Mouse (Mus musculus) hindbrain, postnatal 0 days (tissue): ENCODE measurements around the gene Ubtd2. TPM values are rescaled to one million over a fixed set of nuclear protein-coding genes. Genes with fewer than 3 reads are reported as not detected.

ENCODE experiments used
- ATAC-seq: fragments of 200-750 bp; cut with Nextera tagmentation; 2 replicates; pipeline ENCODE4 v1.8.0; 2017; ENCODE audit warnings: mild to moderate bottlenecking, moderate TSS enrichment, moderate library complexity
- DNase-seq: peaks from one replicate; pipeline ENCODE4 v3.0.0-alpha.2; 2015; ENCODE audit warnings: low spot score
- H3K27ac ChIP-seq: fragments of 300-500 bp; sonication (generic); 2 replicates; pipeline ENCODE4 v1.5.1; 2014; ENCODE audit warnings: mild to moderate bottlenecking
- H3K27me3 ChIP-seq: fragments of 300-500 bp; sonication (generic); 2 replicates; pipeline ENCODE4 v1.6.1; 2014; ENCODE audit warnings: low read length, mixed read lengths; ENCODE audit not compliant: insufficient read depth
- H3K36me3 ChIP-seq: fragments of 300-500 bp; sonication (generic); 2 replicates; pipeline ENCODE4 v1.6.1; 2014; ENCODE audit warnings: low read length, mixed read lengths; ENCODE audit not compliant: insufficient read depth
- H3K4me1 ChIP-seq: fragments of 300-500 bp; sonication (generic); 2 replicates; pipeline ENCODE4 v1.6.1; 2014; ENCODE audit warnings: antibody characterized with exemption, low read length, mixed read lengths; ENCODE audit not compliant: insufficient read depth
- H3K4me2 ChIP-seq: fragments of 300-500 bp; sonication (generic); 2 replicates; pipeline ENCODE4 v1.6.1; 2014; ENCODE audit warnings: low read depth, mild to moderate bottlenecking, low read length, moderate library complexity, mixed read lengths
- H3K4me3 ChIP-seq: fragments of 300-500 bp; sonication (generic); 2 replicates; pipeline ENCODE4 v1.5.1; 2014; ENCODE audit warnings: low read length
- H3K9ac ChIP-seq: fragments of 300-500 bp; sonication (generic); replicated peaks from 2 replicates; pipeline ENCODE4 v1.6.1; 2014; ENCODE audit warnings: mild to moderate bottlenecking, low read length, moderate library complexity, mixed read lengths
- H3K9me3 ChIP-seq: fragments of 300-500 bp; sonication (generic); 2 replicates; pipeline ENCODE4 v1.6.1; 2016; ENCODE audit warnings: low read length, mixed read lengths
- CTCF ChIP-seq: IDR thresholded peaks from 2 replicates; pipeline ENCODE4 v1.5.1; 2016; ENCODE audit warnings: antibody characterized with exemption, control low read depth, low read depth
- WGBS: fragments of 180-500 bp; shearing (Covaris S2); extraction: QIAGEN DNeasy Blood & Tissue Kit; methylation state at CpG from one replicate; pipeline ENCODE4 v1.1.7; 2014; 5-methylcytosine and 5-hydroxymethylcytosine counted together
- polyA plus RNA-seq: library from polyadenylated mRNA; unstranded; fragments of >200 nt; fragmentation: Nextera tagmentation; extraction: Ambion mirVana; gene quantifications from 2 replicates; pipeline ENCODE4 v1.2.1, GENCODE M21; 2015
- total RNA-seq: library from RNA; depleted of rRNA; stranded (reverse); fragments of >200 nt; gene quantifications from 2 replicates; pipeline ENCODE4 v1.2.3, GENCODE M21; 2014; rRNA removed

Ubtd2 gene
- total and polyA plus RNA-seq, 2 experiments from 2014 or later = 30.6 to 47.4 TPM

DNA sequence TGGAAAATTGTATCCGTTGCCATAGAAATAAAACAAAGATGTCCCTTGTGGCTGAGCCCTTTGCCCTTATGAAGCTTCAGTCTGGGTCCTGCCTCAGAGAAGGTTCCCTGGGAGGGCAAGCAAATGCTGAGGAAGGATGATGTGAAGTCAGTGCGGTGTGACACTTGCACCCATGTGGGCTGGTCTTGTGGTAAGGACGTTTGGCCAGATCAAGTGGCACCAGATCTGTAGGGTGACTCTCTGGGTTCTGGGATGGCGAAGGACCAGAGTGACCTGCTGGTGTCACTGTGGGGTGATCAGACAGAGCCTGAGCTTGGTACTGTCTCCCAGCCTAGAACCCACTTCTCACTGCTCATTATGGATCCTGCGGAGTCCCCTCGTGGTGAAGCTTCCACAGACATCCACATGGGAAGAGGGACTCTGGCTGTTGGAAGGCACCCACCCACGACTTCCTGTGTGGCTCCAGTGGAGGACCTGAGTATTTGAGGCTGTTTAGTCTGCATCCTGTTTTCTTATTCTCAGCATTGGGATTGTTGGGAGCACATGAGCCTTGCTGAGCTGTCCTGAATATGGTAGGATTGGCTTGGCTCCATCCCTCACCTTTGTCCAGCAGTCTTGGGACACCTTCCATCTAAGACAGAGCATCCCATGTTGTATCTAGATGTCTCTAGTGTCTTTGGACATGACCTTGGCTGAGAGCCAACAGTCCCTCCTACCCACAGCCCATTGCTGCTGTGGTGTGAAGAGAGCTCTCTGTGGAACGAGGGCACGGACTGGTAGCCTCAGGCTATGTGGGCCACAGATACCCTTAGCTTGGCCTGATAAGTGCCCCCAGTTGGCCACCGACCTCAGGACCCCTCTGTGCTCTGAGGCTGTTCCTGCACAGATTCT is 106.5 kb downstream of the Ubtd2 start:
- Histone ChIP-seq H3K4me2 (no peak overlapping the region), H3K36me3 (no peaks in the 10 kb centered on the region), H3K4me1 (no peaks in the 10 kb centered on the region), H3K9ac (no peak overlapping the region), H3K9me3 (no peaks in the 10 kb centered on the region), H3K27ac (no peak overlapping the region), H3K4me3 (no peak overlapping the region), H3K27me3 (no peaks in the 10 kb centered on the region)
- TF ChIP-seq CTCF = no peak
- DNase-seq (no peak), ATAC-seq (no peak)
- 66% methylated on average over 10 of the region's 10 CpGs for WGBS

DNA sequence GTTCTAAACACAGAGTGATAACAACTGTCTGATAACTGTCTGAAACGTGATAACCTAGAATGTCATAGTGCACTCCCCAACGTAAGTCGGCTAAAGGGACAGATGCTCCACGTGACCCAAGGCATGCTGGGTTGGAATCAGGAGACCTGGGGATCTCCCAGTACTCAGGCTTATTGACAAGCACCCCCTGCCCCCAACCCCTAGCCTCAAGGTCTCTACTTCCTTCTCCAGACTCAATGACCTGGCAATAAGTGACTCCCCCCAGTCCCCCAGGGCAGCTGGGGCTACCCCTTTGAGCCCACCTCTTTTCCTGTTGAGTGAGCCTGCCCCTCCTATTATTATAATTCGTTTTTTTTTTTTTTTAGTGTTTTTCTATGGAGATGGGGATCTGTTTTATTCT is 107.5 kb downstream of the Ubtd2 start:
- Histone ChIP-seq H3K27ac (no peak overlapping the region), H3K27me3 (no peaks in the 10 kb centered on the region), H3K4me3 (no peak overlapping the region), H3K4me2 (no peak overlapping the region), H3K36me3 (no peaks in the 10 kb centered on the region), H3K9ac (no peak overlapping the region), H3K9me3 (no peaks in the 10 kb centered on the region), H3K4me1 (peaks cover 7% of the 10 kb centered on the region)
- no peak for TF ChIP-seq CTCF
- ATAC-seq (no peak), DNase-seq (no peak)
- 77% methylated on average over 5 of the region's 5 CpGs for WGBS

DNA sequence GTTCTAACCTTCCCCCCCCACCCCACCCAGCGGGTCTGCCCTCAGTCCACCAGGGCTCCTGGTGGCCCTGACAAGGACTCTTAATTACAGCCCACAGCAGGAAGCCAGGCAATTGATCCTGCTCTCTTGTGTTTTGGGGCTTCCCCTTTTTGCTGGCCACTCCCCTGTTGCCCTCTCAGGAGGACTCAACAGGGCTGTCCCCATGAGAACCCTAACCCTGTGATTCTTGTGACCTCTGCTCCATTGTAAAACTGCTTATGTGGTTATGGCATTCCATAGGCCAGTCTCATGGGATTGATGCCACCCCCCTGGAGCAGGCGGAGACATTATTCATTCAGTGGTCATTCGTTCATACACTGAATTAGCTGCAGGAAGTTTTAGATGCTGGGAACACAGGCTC is 108.5 kb downstream of the Ubtd2 start:
- no peak overlapping the region for H3K27ac ChIP-seq
- no peak for TF ChIP-seq CTCF
- H3K9me3 ChIP-seq = no peaks in the 10 kb centered on the region
- H3K9ac ChIP-seq = no peak overlapping the region
- ATAC-seq (no peak), DNase-seq (no peak)
- 34% methylated on average over 3 of the region's 3 CpGs for WGBS
- no peak overlapping the region for H3K4me3 ChIP-seq
- peaks cover 7% of the 10 kb centered on the region for H3K4me1 ChIP-seq
- no peak overlapping the region for H3K4me2 ChIP-seq
- no peaks in the 10 kb centered on the region for H3K27me3 ChIP-seq
- H3K36me3 ChIP-seq = no peaks in the 10 kb centered on the region

DNA sequence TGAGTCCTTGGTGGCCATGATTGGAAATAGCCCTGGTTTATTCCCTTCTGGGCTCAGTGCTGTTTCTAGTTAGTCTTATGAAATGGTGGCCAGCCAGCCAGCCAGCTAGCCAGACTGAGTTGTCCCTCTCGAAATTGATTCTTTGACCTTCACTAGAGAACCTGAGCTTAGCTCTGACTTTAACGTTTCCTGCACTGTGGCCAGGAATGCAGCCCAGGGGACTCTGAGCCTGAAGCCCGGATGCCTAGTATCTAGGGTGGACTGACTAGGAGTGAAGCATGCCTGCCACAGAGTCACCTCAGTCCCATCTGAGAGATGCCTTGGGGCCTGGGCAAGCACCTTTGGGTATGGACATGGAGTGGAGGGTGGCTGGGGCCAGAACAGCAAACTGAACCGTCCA is 109.5 kb downstream of the Ubtd2 start:
- H3K4me1 ChIP-seq = peaks cover 7% of the 10 kb centered on the region
- no peaks in the 10 kb centered on the region for H3K36me3 ChIP-seq
- H3K9me3 ChIP-seq = no peaks in the 10 kb centered on the region
- H3K9ac ChIP-seq = no peak overlapping the region
- DNase-seq = no peak
- H3K4me3 ChIP-seq = no peak overlapping the region
- no peaks in the 10 kb centered on the region for H3K27me3 ChIP-seq
- no peak for TF ChIP-seq CTCF
- no peak overlapping the region for H3K4me2 ChIP-seq
- H3K27ac ChIP-seq = no peak overlapping the region
- 70% methylated on average over 4 of the region's 4 CpGs for WGBS
- no peak for ATAC-seq

DNA sequence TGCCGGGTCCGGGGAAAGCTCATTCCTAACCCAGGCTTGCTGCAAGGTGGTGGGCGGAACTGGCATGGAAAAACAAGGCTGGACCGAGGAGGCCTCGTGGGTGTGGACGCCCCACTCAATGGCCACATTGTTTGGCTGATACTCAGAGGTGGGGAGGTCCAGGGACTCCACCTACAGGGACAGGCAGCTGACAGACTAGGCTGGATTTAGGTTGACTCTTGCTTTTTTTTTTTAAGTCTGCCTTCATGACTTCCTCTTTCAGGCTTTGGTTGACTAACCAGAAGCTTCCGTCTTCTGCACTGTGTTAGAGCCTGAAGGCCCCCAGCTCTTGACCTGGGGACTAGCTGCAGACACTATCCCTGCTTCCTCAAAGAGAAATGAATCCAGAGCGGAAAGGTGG is 109.9 kb downstream of the Ubtd2 start:
- H3K9ac ChIP-seq = no peak overlapping the region
- H3K4me2 ChIP-seq = no peak overlapping the region
- ATAC-seq (no peak), DNase-seq (no peak)
- TF ChIP-seq CTCF = no peak
- WGBS = 60% methylated on average over 8 of the region's 8 CpGs
- H3K4me3 ChIP-seq = no peak overlapping the region
- H3K36me3 ChIP-seq = no peaks in the 10 kb centered on the region
- peaks cover 7% of the 10 kb centered on the region for H3K4me1 ChIP-seq
- no peaks in the 10 kb centered on the region for H3K9me3 ChIP-seq
- H3K27me3 ChIP-seq = no peaks in the 10 kb centered on the region
- H3K27ac ChIP-seq = no peak overlapping the region

DNA sequence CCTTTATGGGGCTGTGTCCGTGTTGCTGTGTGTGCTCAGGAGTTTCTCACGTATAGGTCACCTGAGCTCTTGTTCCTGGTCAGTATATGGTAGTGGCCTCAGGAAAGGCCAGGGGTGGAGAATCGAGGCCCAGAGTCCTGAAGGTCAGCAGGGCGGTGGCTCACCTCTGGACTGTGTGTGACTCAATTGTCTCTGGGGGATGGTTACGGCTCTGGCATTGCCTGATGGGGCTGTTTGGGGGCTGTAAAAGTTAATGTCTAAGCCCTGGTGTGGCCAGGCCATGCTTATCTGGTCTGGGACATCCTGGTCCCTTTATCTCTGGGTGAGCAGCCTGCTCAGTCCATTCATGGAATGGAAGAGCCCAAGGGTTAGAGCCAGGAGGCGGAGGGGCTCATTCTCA is 111.0 kb downstream of the Ubtd2 start:
- Histone ChIP-seq H3K4me2 (no peak overlapping the region), H3K36me3 (no peaks in the 10 kb centered on the region), H3K4me1 (peaks cover 7% of the 10 kb centered on the region), H3K27ac (no peak overlapping the region), H3K9ac (no peak overlapping the region), H3K27me3 (no peaks in the 10 kb centered on the region), H3K9me3 (no peaks in the 10 kb centered on the region), H3K4me3 (no peak overlapping the region)
- TF ChIP-seq CTCF = no peak
- WGBS = 91% methylated on average over 6 of the region's 6 CpGs
- DNase-seq (no peak), ATAC-seq (no peak)

Other genes starting within 250 kb of the Ubtd2 start
- 18.1 and 21.7 TPM in 2 replicates for gene Snrnp25, start 250.0 kb upstream of the Ubtd2 start, total RNA-seq
- 52.6 and 61.3 TPM in 2 replicates for gene Snrnp25, start 250.0 kb upstream of the Ubtd2 start, polyA plus RNA-seq
- 65.4 and 97.4 TPM in 2 replicates for gene Rhbdf1, start 233.1 kb upstream of the Ubtd2 start, total RNA-seq
- 22.8 and 22.9 TPM in 2 replicates for gene Rhbdf1, start 233.1 kb upstream of the Ubtd2 start, polyA plus RNA-seq
- 24.5 and 30.0 TPM in 2 replicates for gene Mpg, start 228.9 kb upstream of the Ubtd2 start, total RNA-seq
- gene Mpg, start 228.9 kb upstream of the Ubtd2 start, polyA plus RNA-seq = 27.7 TPM in 2 replicates
- gene Nprl3, start 187.7 kb upstream of the Ubtd2 start, total RNA-seq = 38.4 and 53.0 TPM in 2 replicates
- gene Nprl3, start 187.7 kb upstream of the Ubtd2 start, polyA plus RNA-seq = 39.2 and 39.8 TPM in 2 replicates
- not detected in 2 replicates for gene Hba-x, start 179.0 kb upstream of the Ubtd2 start, total RNA-seq
- gene Hba-x, start 179.0 kb upstream of the Ubtd2 start, polyA plus RNA-seq = not detected in 2 replicates
- 541 and 992 TPM in 2 replicates for gene Hba-a1, start 171.9 kb upstream of the Ubtd2 start, total RNA-seq
- 535 and 659 TPM in 2 replicates for gene Hba-a1, start 171.9 kb upstream of the Ubtd2 start, polyA plus RNA-seq
- gene Hbq1b, start 168.4 kb upstream of the Ubtd2 start, total RNA-seq = 1.0 TPM in 1 of 2 replicates, not detected in the other
- gene Hbq1b, start 168.4 kb upstream of the Ubtd2 start, polyA plus RNA-seq = 1.1 and 1.4 TPM in 2 replicates
- 1,752 and 2,010 TPM in 2 replicates for gene Hba-a2, start 158.9 kb upstream of the Ubtd2 start, total RNA-seq
- 1,345 and 1,601 TPM in 2 replicates for gene Hba-a2, start 158.9 kb upstream of the Ubtd2 start, polyA plus RNA-seq
- 5.6 TPM in 1 of 2 replicates, not detected in the other for gene Hbq1a, start 155.3 kb upstream of the Ubtd2 start, total RNA-seq
- 2.0 and 2.2 TPM in 2 replicates for gene Hbq1a, start 155.3 kb upstream of the Ubtd2 start, polyA plus RNA-seq
- 32.2 and 37.4 TPM in 2 replicates for gene Sh3pxd2b, start 107.5 kb upstream of the Ubtd2 start, total RNA-seq
- gene Sh3pxd2b, start 107.5 kb upstream of the Ubtd2 start, polyA plus RNA-seq = 6.7 and 7.4 TPM in 2 replicates
- gene Efcab9, start 76.7 kb downstream of the Ubtd2 start, total RNA-seq = not detected in 2 replicates
- gene Efcab9, start 76.7 kb downstream of the Ubtd2 start, polyA plus RNA-seq = 0.38 TPM in 1 of 2 replicates, not detected in the other
- 4.5 and 10.8 TPM in 2 replicates for gene Stk10, start 77.9 kb downstream of the Ubtd2 start, total RNA-seq
- 1.1 and 1.2 TPM in 2 replicates for gene Stk10, start 77.9 kb downstream of the Ubtd2 start, polyA plus RNA-seq
- 149 and 343 TPM in 2 replicates for gene Fbxw11, start 187.4 kb downstream of the Ubtd2 start, total RNA-seq
- 93.6 and 95.4 TPM in 2 replicates for gene Fbxw11, start 187.4 kb downstream of the Ubtd2 start, polyA plus RNA-seq